Comparison of ENCODE assay signal across 11 mouse cellular contexts in the genomic region with DNA sequence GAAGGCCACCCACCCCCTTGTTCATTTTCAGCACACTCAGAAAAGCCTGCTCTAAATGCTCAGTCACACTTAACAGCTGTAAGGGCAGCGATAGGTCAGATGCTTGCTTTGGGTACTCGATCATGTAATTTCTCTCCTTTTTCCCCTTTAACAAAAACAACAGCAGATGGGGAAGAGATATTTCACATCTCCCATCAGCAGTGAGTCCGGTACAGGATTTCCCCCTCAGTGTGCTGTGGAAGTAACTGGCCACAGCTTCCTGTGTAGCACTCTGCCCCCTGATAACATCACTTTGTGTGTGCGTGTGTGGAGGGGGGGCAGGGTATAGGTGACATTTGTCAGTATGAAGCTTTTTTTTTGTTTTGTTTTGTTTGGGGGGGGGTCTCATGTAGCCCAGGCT.
DNase-seq lines count a peak whose midpoint lies in the region; ATAC-seq and TF ChIP-seq lines count a peak whose summit lies in the region.
"Had no signal": no experiment of that assay in that cellular context is flagged by ENCODE, and none has a peak within 500 bp of the region (broad histone marks: within the 10 kb centered on the region; RNA-seq: fewer than 3 reads in every experiment).

No protein-coding gene starts in this region.

- no peaks in the 10 kb centered on the region for H3K9me3 ChIP-seq in forebrain, embryonic 10.5 days
- H3K9me3 ChIP-seq in forebrain, postnatal 0 days (ENCODE audit: low read length): no peaks in the 10 kb centered on the region
- no peaks in the 10 kb centered on the region for H3K9me3 ChIP-seq in liver, embryonic 16.5 days (replicated peaks; ENCODE audit: control insufficient read depth, low read length)
- H3K9me3 ChIP-seq: neural tube, embryonic 12.5 days had no signal

- no peak overlapping the region for H3K4me2 ChIP-seq in forebrain, postnatal 0 days (ENCODE audit: low read depth)
- no peak overlapping the region for H3K4me2 ChIP-seq in liver, embryonic 16.5 days (ENCODE audit: low read depth, low read length)
- H3K4me2 ChIP-seq: neural tube, embryonic 12.5 days had no signal

- intact Hi-C loops in gastrocnemius, postnatal 14 days (cut with DNase I; ENCODE audit: low total_unique reads): no loop called here

- H3K4me3 ChIP-seq in forebrain, embryonic 10.5 days: no peak overlapping the region
- no peak overlapping the region for H3K4me3 ChIP-seq in forebrain, postnatal 0 days (ENCODE audit: low read depth, low read length)
- H3K4me3 ChIP-seq in liver, embryonic 16.5 days (ENCODE audit: low read depth, low read length): no peak overlapping the region
- H3K4me3 ChIP-seq: neural tube, embryonic 12.5 days had no signal

- H3K9ac ChIP-seq in forebrain, postnatal 0 days: no peak overlapping the region
- H3K9ac ChIP-seq in liver, embryonic 16.5 days (ENCODE audit: low read depth, low read length): no peak overlapping the region
- H3K9ac ChIP-seq: neural tube, embryonic 12.5 days had no signal

- H3K4me1 ChIP-seq in forebrain, embryonic 10.5 days: peaks cover 35% of the 10 kb centered on the region
- H3K4me1 ChIP-seq in forebrain, postnatal 0 days (ENCODE audit: insufficient read depth): peaks cover 11% of the 10 kb centered on the region
- peaks cover 3% of the 10 kb centered on the region for H3K4me1 ChIP-seq in liver, embryonic 16.5 days (ENCODE audit: control insufficient read depth, low read depth, low read length)

- no peak for TF ChIP-seq CTCF in forebrain, postnatal 0 days (IDR thresholded peaks at IDR 0.05; ENCODE audit: low read depth)

- peak overlapping the region; percentile 44; the same call in 1 of the 2 replicates for H3K27ac ChIP-seq in forebrain, embryonic 10.5 days
- no peak overlapping the region for H3K27ac ChIP-seq in forebrain, postnatal 0 days (ENCODE audit: low read depth, low read length)
- H3K27ac ChIP-seq in liver, embryonic 16.5 days (ENCODE audit: low read length): no peak overlapping the region
- H3K27ac ChIP-seq: neural tube, embryonic 12.5 days had no signal

- 79% methylated on average over 4 of the region's 4 CpGs for WGBS in forebrain, embryonic 10.5 days
- 46% methylated on average over 4 of the region's 4 CpGs for WGBS in forebrain, postnatal 0 days
- WGBS in liver, embryonic 16.5 days (ENCODE audit: insufficient replicate concordance): 12% methylated on average over 4 of the region's 4 CpGs

- H3K36me3 ChIP-seq in forebrain, embryonic 10.5 days (replicated peaks): no peaks in the 10 kb centered on the region
- no peaks in the 10 kb centered on the region for H3K36me3 ChIP-seq in forebrain, postnatal 0 days (ENCODE audit: insufficient read depth)
- H3K36me3 ChIP-seq in liver, embryonic 16.5 days (ENCODE audit: control insufficient read depth, insufficient read depth): no peaks in the 10 kb centered on the region
- H3K36me3 ChIP-seq: neural tube, embryonic 12.5 days had no signal

- ATAC-seq in forebrain, postnatal 0 days: no peak
- 0 out of 2 replicates have a peak, but pooled peaks have one; percentile 32 for ATAC-seq in liver, embryonic 16.5 days (ENCODE audit: low read depth)
- ATAC-seq: intestine, postnatal 0 days had no signal

- no peak for DNase-seq in forebrain, embryonic 10.5 days (ENCODE audit: extremely low spot score, low spot score)
- no peak for DNase-seq in forebrain, postnatal 0 days
- DNase-seq in spleen, postnatal 36 days (ENCODE audit: low spot score in 2 of 2): peak; percentile 72 to 76
- DNase-seq in spleen, postnatal 14 days (ENCODE audit: low spot score in 2 of 2): no peak
- DNase-seq in frontal cortex, postnatal 10 days (ENCODE audit: low spot score in 2 of 2): no peak
- DNase-seq in gastrocnemius, postnatal 14 days: no peak
- DNase-seq in urinary bladder, postnatal 4 days (ENCODE audit: low spot score in 2 of 2): no peak
- DNase-seq: cerebellum, postnatal 36 days had no signal

- no peaks in the 10 kb centered on the region; the same call in 1 of the 2 replicates for H3K27me3 ChIP-seq in forebrain, embryonic 10.5 days (ENCODE audit: poor library complexity, severe bottlenecking)
- no peaks in the 10 kb centered on the region for H3K27me3 ChIP-seq in forebrain, postnatal 0 days (ENCODE audit: insufficient read depth, low read length)
- peaks cover 7% of the 10 kb centered on the region for H3K27me3 ChIP-seq in liver, embryonic 16.5 days (ENCODE audit: control insufficient read depth, insufficient read depth, low read depth, low read length)
- H3K27me3 ChIP-seq: neural tube, embryonic 12.5 days had no signal

Comparison
In these comparisons a context has a peak if more than half of its experiments do, and no peak if none do; other contexts are left out.
1. DNase-seq: peak in spleen, postnatal 36 days (2 of 2); none in forebrain, embryonic 10.5 days (single experiment), forebrain, postnatal 0 days (single experiment), spleen, postnatal 14 days (0 of 2), frontal cortex, postnatal 10 days (0 of 2), gastrocnemius, postnatal 14 days (single experiment) and urinary bladder, postnatal 4 days (0 of 2).